Mouse (Mus musculus) gastrocnemius, postnatal 4 days (tissue): ENCODE measurements around the gene Zfp36l2. TPM values are rescaled to one million over a fixed set of nuclear protein-coding genes. Genes with fewer than 3 reads are reported as not detected.

Experiments used
- DNase-seq, 2 experiments: peaks; one replicate each; pipeline ENCODE4 v3.0.0; 2021 to 2022; ENCODE audit warnings: low spot score in 2 of 2, mixed read lengths in 2 of 2
- total RNA-seq, 2 experiments: library from RNA; stranded (reverse); gene quantifications; 2 replicates each; pipeline ENCODE4 v1.2.3; 2021

Gene Zfp36l2
- total RNA-seq, 2 experiments from 2014 or later, result 41.2 to 47.3 TPM

GRCm38 (mm10) chr17:84155029-84155338, 32.8 kb downstream of the Zfp36l2 start:
- DNase-seq, result no peak

GRCm38 (mm10) chr17:84154302-84155028, 33.3 kb downstream of the Zfp36l2 start:
- no peak for DNase-seq

- peak in 1 of 2 experiments; percentile 14 for DNase-seq
Observed at GRCm38 (mm10) chr17:84152976-84153786, 34.6 kb downstream of the Zfp36l2 start.

GRCm38 (mm10) chr17:84152206-84152975, 35.4 kb downstream of the Zfp36l2 start:
- no peak for DNase-seq

- DNase-seq, result no peak
Observed at GRCm38 (mm10) chr17:84151306-84151705, 36.4 kb downstream of the Zfp36l2 start.

GRCm38 (mm10) chr17:84150291-84150690, 37.5 kb downstream of the Zfp36l2 start:
- no peak for DNase-seq

GRCm38 (mm10) chr17:84149566-84149965, 38.2 kb downstream of the Zfp36l2 start:
- DNase-seq, result peak in 1 of 2 experiments; percentile 12

GRCm38 (mm10) chr17:84148499-84149484, 39.0 kb downstream of the Zfp36l2 start:
- DNase-seq, result peak; percentile 70 to 82

GRCm38 (mm10) chr17:84147183-84148108, 40.3 kb downstream of the Zfp36l2 start:
- no peak for DNase-seq

- DNase-seq, result no peak
Observed at GRCm38 (mm10) chr17:84146458-84147182, 41.1 kb downstream of the Zfp36l2 start.

- no peak for DNase-seq
Observed at GRCm38 (mm10) chr17:84145826-84146287, 41.9 kb downstream of the Zfp36l2 start.

- no peak for DNase-seq
Observed at GRCm38 (mm10) chr17:84144762-84145599, 42.8 kb downstream of the Zfp36l2 start.

- DNase-seq, result no peak
Observed at GRCm38 (mm10) chr17:84144130-84144529, 43.6 kb downstream of the Zfp36l2 start.

GRCm38 (mm10) chr17:84143219-84143844, 44.4 kb downstream of the Zfp36l2 start:
- DNase-seq, result no peak

GRCm38 (mm10) chr17:84141691-84142090, 46.1 kb downstream of the Zfp36l2 start:
- no peak for DNase-seq

- no peak for DNase-seq
Observed at GRCm38 (mm10) chr17:84140822-84141507, 46.8 kb downstream of the Zfp36l2 start.
